Comparison of ENCODE assay signal across 17 mouse cellular contexts in the genomic region with DNA sequence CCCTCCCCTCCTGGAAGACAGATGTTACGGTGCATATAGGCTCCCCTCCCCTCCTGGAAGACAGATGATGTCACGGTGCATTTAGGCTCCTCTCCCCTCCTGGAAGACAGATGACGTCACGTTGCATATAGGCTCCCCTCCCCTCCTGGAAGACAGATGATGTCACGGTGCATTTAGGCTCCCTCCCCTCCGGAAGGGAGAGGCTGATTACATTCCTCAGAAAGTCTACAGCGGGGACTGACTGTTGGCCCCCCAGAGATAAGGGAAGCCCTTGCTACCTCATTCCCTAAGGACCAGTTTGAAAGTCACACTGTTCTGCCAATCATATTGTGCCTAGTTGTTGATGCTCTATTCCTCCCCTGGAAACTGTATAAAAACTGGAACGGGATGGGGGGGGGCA.
"Had no signal": no experiment of that assay in that cellular context is flagged by ENCODE, and none has a peak within 500 bp of the region (broad histone marks: within the 10 kb centered on the region; RNA-seq: fewer than 3 reads in every experiment).

No protein-coding gene starts in this region.

- H3K27me3 ChIP-seq: lung, embryonic 15.5 days; megakaryocyte, embryonic 14.5 days; midbrain, embryonic 13.5 days; midbrain, embryonic 15.5 days; neural tube, embryonic 12.5 days had no signal

- H3K36me3 ChIP-seq: lung, embryonic 15.5 days; midbrain, embryonic 13.5 days; midbrain, embryonic 15.5 days; neural tube, embryonic 12.5 days had no signal

- H3K27ac ChIP-seq: lung, embryonic 15.5 days; macrophage; midbrain, embryonic 13.5 days; midbrain, embryonic 15.5 days; neural tube, embryonic 12.5 days had no signal

- H3K4me2 ChIP-seq: lung, embryonic 15.5 days; midbrain, embryonic 11.5 days; midbrain, embryonic 13.5 days; midbrain, embryonic 15.5 days; neural tube, embryonic 12.5 days had no signal

- H3K4me1 ChIP-seq: lung, embryonic 15.5 days; megakaryocyte, embryonic 14.5 days; midbrain, embryonic 13.5 days; midbrain, embryonic 15.5 days; neural tube, embryonic 12.5 days had no signal

- ATAC-seq: lung, postnatal 0 days; midbrain, embryonic 13.5 days; midbrain, embryonic 15.5 days had no signal

- H3K9ac ChIP-seq: lung, embryonic 15.5 days; midbrain, embryonic 13.5 days; midbrain, embryonic 15.5 days; neural tube, embryonic 12.5 days had no signal

- H3K4me3 ChIP-seq: lung, embryonic 15.5 days; megakaryocyte, embryonic 14.5 days; midbrain, embryonic 13.5 days; midbrain, embryonic 15.5 days; neural tube, embryonic 12.5 days had no signal

- H3K9me3 ChIP-seq: lung, embryonic 15.5 days; midbrain, embryonic 13.5 days; midbrain, embryonic 15.5 days; neural tube, embryonic 12.5 days had no signal

- DNase-seq: lung, adult 2 months; lung, postnatal 14 days; lung, postnatal 36 days; right cerebral cortex, postnatal 25 days; right cerebral cortex, postnatal 4 days; spleen, adult 18-20 months; thymus, adult 18-20 months; thymus, postnatal 14 days; thymus, postnatal 36 days had no signal
